Comparison of ENCODE assay signal across 8 mouse cellular contexts in genomic region chr13:11338297-11338616, GRCm38 (mm10).
DNase-seq lines count a peak whose midpoint lies in the region; ATAC-seq and TF ChIP-seq lines count a peak whose summit lies in the region.

No protein-coding gene starts in this region.

- TF ChIP-seq POLR2A in kidney, adult 2 months (IDR thresholded peaks at IDR 0.05; ENCODE audit: low read depth, low read length) = no peak

- H3K27me3 ChIP-seq in midbrain, embryonic 12.5 days = no peaks in the 10 kb centered on the region
- no peaks in the 10 kb centered on the region for H3K27me3 ChIP-seq in midbrain, embryonic 10.5 days (ENCODE audit: low read depth, poor library complexity, severe bottlenecking)
- no peaks in the 10 kb centered on the region for H3K27me3 ChIP-seq in kidney, adult 2 months (replicated peaks; ENCODE audit: control insufficient read depth, insufficient read depth, low read length)

- no peak overlapping the region for H3K27ac ChIP-seq in midbrain, embryonic 12.5 days (replicated peaks)
- H3K27ac ChIP-seq in midbrain, embryonic 10.5 days (replicated peaks) = no peak overlapping the region
- H3K27ac ChIP-seq in kidney, adult 2 months (ENCODE audit: insufficient read depth, low read depth, low read length) = no peak overlapping the region

- no peak overlapping the region for H3K4me2 ChIP-seq in midbrain, embryonic 12.5 days (replicated peaks)

- no peak overlapping the region for H3K4me3 ChIP-seq in midbrain, embryonic 12.5 days
- no peak overlapping the region for H3K4me3 ChIP-seq in midbrain, embryonic 10.5 days
- no peak overlapping the region for H3K4me3 ChIP-seq in kidney, adult 2 months (ENCODE audit: insufficient read depth, low read depth, low read length)

- intact Hi-C loops in left cerebral cortex, postnatal 25 days (cut with DNase I) = no loop called here

- H3K4me1 ChIP-seq in midbrain, embryonic 12.5 days = no peaks in the 10 kb centered on the region
- no peaks in the 10 kb centered on the region for H3K4me1 ChIP-seq in midbrain, embryonic 10.5 days
- H3K4me1 ChIP-seq in kidney, adult 2 months (ENCODE audit: control insufficient read depth, insufficient read depth, low read length) = no peaks in the 10 kb centered on the region

- 71% methylated on average over 9 of the region's 9 CpGs for WGBS in midbrain, embryonic 12.5 days
- 75% methylated on average over 9 of the region's 9 CpGs for WGBS in midbrain, embryonic 10.5 days
- 66% methylated on average over 9 of the region's 9 CpGs for WGBS in kidney, adult 2 months

- ATAC-seq in midbrain, embryonic 12.5 days (ENCODE audit: low FRiP score, low read depth) = peak; percentile 30; the same call in 1 of the 2 replicates

- no peak overlapping the region for H3K9ac ChIP-seq in midbrain, embryonic 12.5 days (replicated peaks)

- no peaks in the 10 kb centered on the region for H3K9me3 ChIP-seq in midbrain, embryonic 12.5 days
- H3K9me3 ChIP-seq in midbrain, embryonic 10.5 days (replicated peaks) = no peaks in the 10 kb centered on the region

- no peak for DNase-seq in midbrain, embryonic 10.5 days (ENCODE audit: low spot score)
- peak; percentile 47 for DNase-seq in forelimb bud, embryonic 11.5 days (ENCODE audit: low read depth, low spot score)
- peak; percentile 18 to 73 for DNase-seq in left cerebral cortex, postnatal 25 days (ENCODE audit: low spot score in 2 of 2)
- peak; percentile 15 for DNase-seq in right cerebral cortex, postnatal 4 days
- no peak for DNase-seq in kidney, adult 2 months
- DNase-seq in T-cell, adult 2 months (ENCODE audit: low spot score) = no peak
- no peak for DNase-seq in urinary bladder, postnatal 4 days (ENCODE audit: low spot score in 2 of 2)

- TF ChIP-seq CTCF in kidney, adult 2 months (conservative IDR thresholded peaks at IDR 0.05; ENCODE audit: insufficient read depth, insufficient read length, low read depth, low read length) = no peak

- H3K36me3 ChIP-seq in midbrain, embryonic 12.5 days = no peaks in the 10 kb centered on the region
- no peaks in the 10 kb centered on the region for H3K36me3 ChIP-seq in midbrain, embryonic 10.5 days
- no peaks in the 10 kb centered on the region for H3K36me3 ChIP-seq in kidney, adult 2 months (ENCODE audit: control insufficient read depth, insufficient read depth, low read length)

Comparison
In these comparisons a context has a peak if more than half of its experiments do, and no peak if none do; other contexts are left out.
1. DNase-seq: peak in forelimb bud, embryonic 11.5 days (single experiment), left cerebral cortex, postnatal 25 days (2 of 2) and right cerebral cortex, postnatal 4 days (single experiment); none in midbrain, embryonic 10.5 days (single experiment), kidney, adult 2 months (single experiment), T-cell, adult 2 months (single experiment) and urinary bladder, postnatal 4 days (0 of 2).